Mouse (Mus musculus) cerebellum, adult 11-12 months (tissue): ENCODE measurements at regions not wholly inside any gene's neighbourhood (a gene's known extent, or its start where the extent isn't known, plus 50 kb on each side); places are given as distances from the start of the nearest gene placed in this dataset.
"Not testable (repeated sequence)": the region's sequence is repeated elsewhere in the genome, so short reads cannot be mapped to it uniquely, and the experiment has no call there.

ENCODE experiments used
- DNase-seq: peaks from one replicate; pipeline ENCODE4 v3.0.0; 2022

GRCm38 (mm10) chr8:103693531-103693930 is 407.9 kb upstream of the Cdh5 start:
- DNase-seq, result no peak

DNA sequence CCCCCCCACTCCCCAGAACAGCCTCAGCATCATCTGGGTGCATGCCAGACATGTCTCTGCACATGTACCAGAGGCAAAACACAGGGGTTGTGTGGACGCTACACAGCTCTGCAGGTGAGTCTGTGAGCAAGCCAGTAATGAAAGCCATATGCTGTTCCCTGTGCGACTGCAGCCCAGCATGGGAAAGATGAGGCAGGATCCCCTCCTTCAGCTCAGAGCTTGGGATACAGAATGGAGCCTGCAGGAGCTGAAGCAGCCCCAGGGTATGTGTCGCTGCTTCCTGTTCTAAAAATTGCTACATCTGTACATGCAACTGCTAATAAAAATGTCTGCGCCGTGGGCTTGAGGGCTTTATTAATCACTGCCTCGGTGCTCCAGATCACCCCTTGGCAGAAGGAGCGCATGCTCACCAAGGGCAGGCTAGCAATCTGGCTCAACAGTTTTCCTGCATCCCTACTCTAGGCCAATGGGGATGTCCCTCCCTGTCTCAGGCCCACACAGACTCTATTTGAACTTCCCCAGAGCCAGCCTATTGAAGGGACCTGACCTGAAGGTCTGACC is 407.0 kb upstream of the Cdh5 start:
- no peak for DNase-seq

DNA sequence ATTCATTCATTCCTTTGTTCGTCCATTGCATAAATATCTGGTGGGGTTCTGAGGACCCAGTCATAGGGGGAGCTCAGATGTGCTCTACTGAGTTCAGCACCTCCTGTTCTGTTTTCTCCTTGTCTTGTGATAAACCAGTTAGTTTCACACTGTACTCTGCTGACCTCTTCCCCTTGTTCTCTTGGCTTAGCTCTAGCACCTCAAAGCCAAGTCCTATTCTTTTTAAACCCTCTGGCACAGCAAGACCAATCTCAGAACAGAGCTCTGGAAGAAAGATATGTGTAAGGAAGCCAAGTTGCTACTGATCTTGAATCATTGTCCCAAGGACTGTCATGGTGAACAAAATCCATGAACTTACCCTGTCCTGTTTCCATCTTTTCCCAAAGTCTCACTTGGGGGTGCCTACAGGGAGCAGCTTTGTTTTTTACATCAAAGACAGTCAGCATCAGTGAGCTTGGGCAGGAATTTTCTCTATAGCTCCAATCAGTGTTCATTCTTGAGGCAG is 402.4 kb upstream of the Cdh5 start:
- DNase-seq, result no peak

DNA sequence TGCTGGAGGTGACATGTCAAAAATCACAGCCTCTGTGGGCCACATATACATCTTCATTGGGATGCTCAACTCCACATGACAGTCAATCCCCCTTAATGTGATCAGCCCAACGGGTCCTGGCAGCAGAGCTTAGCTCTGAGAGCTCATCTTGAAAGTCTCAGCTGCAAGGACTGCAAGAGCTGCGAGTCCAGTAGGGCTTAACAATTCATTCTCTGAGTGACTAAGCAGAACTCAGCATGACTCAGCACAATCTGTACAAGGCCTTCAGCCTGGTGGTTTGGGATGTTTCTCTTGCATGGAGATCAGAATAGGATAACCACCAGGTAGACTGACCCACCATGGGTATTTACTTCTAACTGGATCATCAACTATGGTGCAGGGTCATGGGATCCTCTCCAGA is 399.2 kb upstream of the Cdh5 start:
- DNase-seq, result no peak

DNA sequence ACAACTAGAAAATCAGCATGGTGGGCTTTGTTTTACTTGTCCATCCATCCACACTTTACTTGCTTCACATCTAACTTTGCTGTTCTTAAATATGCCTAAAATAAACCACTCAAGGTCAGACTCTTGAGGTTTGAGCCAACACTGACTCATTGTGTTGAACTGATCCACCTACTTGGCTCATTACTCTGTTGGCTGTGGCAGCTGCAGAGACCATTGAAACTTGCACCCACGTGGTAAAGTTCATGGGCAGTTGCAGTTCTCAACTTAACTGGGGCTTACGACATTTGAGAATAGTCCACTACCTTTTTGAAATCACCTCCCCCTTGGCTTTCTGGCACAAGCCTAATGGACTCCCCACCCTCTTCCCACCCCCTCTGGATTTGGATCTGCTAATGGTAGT is 395.3 kb upstream of the Cdh5 start:
- DNase-seq, result no peak

- not testable (repeated sequence) for DNase-seq
Measured at GRCm38 (mm10) chr8:103710871-103711270, 390.6 kb upstream of the Cdh5 start.

GRCm38 (mm10) chr8:103717723-103718122 is 383.7 kb upstream of the Cdh5 start:
- DNase-seq, result no peak

DNA sequence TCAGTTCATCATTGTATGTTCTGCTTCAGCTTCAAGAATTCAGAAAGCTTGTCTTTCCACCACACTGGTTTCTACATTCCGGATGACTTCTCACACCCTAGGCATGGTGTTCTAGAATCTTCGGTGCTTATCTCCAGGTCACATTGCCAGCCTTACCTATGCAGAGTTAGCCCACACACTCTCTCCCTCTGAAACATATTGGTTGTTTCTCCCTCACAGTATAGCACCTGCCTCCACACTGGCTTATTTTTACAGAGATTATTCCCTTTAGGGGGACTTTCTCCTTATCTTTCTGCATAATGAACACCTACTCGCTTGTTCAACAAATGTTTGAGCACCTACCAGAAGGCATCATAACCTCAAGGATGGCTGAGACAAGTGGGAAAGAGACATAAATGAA is 368.0 kb upstream of the Cdh5 start:
- no peak for DNase-seq

- no peak for DNase-seq
Measured at GRCm38 (mm10) chr8:103738330-103738729, 363.1 kb upstream of the Cdh5 start.

DNA sequence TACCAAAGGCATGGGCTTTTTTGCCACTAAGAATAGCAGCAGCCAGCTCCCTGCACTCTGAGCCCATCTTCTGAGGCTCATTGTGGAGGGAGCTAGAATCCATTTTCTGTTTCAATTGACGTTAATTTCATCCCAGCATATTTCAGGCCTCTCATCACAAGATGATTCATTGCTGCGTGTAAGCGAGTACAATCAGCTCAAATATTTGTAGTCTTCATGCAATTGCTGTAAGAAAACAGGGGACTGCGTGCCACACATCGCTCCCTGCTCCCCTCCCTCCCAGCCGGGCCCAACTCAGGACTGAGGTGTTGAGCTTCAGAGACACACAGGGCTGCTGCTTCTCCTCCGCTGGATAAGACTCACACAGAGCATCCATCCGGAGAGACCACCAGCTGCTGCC is 360.0 kb upstream of the Cdh5 start:
- DNase-seq, result no peak

- no peak for DNase-seq
Measured at GRCm38 (mm10) chr8:103748734-103749133, 352.7 kb upstream of the Cdh5 start.

DNA sequence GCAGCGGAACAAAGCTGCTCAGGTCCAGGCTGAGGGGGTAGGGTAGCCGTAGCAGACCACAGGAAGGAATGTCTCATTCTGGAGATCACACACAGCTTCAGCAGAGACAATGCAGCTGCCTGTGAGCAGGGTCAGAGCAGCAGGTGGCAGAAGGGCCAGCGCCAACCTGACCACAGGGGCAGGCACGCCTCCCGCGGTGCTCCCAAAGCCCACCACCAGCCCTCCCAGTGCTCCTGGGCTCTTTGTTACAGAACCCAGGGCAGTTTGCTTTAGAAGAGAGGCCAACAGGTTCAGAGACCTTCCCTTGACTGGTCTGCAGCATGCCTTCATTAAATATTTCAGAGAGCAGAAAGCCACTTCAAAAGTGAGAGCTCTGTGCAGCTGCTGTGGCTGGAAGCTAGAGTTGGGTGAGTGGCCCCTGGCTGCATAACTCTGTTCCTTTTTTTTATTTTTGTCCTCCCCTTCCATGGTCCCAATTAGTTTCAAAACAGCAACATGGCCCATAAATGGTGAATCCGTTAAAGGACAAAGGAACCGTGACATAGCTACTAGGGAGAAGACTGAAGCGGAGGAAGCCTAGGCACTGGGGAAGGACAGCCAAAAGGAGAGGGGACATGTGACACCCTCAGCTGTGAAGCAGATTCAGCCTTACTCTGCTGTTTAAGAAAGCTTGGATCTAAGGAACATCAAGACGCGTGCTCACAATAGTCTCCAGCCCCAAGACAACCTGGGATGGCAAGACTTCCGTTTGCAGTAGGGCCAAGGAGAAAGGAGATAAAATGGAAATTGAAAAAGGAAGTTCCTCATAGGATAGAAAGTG is 350.9 kb upstream of the Cdh5 start:
- no peak for DNase-seq

DNA sequence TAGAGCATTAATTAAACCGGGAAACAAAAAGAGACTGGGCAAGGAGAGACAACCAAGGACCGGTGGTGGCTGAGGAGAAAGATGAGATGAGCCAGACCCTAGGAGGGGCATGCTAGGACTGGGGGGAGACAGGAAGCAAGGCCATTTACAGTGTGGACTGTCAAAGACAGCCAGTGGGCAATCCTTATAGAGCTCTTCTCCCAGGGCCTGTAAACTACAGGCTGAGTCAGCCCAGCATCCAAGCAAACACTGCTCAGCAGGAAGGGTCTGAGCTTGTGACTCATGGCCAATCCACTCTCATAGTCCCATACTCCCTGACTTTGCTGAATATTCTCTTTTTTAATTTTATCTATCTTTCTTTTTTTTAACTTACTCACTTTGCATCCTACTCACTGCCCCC is 350.3 kb upstream of the Cdh5 start:
- no peak for DNase-seq

- no peak for DNase-seq
Measured at GRCm38 (mm10) chr8:103763821-103764220, 337.6 kb upstream of the Cdh5 start.

GRCm38 (mm10) chr8:103779658-103780057 is 321.8 kb upstream of the Cdh5 start:
- DNase-seq, result no peak

DNA sequence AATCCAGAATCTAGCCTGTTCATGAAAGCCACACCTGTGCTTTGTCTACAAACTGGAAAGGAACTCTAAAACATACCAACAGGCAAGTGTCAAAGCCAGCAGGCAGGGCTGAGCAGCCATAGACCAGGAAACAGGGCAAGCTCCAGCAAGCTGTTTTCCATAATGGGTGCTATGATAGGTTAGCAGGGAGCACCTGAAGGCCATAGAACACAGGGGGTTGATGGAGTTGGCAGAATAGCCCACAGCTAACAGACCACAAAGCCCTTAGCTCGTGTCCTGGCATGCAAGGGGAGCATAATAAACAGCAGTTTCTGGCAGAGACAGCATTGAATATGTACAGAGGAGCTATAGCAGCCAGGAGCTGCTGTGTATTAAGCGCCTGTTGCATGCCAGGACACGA is 313.1 kb upstream of the Cdh5 start:
- DNase-seq, result no peak

DNA sequence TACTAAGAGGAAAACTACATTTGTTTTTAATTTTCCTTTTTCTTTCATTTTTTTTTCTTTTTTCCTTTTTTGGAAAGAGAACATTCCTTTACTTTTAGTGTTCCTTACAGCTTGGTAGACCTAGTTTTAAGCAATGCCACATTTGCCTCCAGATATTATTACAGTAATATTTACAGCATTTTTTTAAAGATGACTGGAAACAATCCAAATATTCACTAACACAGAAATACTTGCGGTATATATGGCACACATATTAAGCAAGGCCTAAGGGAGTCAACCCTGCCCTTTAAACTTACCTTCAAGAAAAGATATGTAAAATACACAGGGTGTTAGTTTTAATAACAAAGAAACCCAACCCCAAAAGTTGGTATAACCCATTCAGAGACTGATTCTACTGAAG is 308.1 kb upstream of the Cdh5 start:
- DNase-seq, result no peak

DNA sequence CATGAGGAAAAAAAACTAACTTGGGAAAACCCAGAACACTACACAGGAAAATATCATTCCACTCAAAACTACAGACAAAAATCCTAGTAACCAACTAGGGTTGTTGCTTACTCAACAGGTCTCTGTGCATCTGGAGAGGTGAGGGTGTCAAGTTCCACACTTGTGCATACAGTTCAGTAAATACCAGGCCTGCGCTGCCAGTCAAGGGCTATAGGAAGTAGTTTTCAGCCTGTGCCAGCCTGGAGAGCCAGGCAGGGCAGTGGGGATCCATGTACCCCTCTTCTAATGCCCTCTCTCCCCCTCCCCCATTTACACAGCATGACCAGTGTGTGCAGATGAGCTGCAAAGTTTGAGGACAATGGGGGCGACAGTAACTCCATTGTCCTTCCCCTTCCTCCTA is 302.8 kb upstream of the Cdh5 start:
- not testable (repeated sequence) for DNase-seq

DNA sequence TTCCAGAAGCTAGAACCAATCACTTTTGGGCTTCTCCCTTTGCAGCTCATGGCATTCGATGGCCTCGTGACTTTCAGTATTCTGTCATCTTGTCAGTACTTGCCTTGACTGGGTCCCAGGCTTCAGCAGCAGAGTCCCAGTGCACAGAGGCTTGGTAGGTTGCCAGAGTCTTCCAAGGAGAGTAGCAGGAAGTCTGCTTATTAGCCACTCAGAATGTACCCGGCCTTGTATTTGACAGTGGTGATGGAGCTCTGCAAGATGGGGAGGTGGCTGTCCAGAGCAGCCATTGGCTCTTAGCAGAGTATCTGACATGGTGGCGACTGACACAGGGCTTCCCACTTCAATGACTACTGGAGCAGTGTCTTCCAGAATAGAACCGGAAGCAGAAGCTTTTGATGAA is 293.3 kb upstream of the Cdh5 start:
- no peak for DNase-seq

- DNase-seq, result no peak
Measured at GRCm38 (mm10) chr8:103808580-103808979, 292.8 kb upstream of the Cdh5 start.

DNA sequence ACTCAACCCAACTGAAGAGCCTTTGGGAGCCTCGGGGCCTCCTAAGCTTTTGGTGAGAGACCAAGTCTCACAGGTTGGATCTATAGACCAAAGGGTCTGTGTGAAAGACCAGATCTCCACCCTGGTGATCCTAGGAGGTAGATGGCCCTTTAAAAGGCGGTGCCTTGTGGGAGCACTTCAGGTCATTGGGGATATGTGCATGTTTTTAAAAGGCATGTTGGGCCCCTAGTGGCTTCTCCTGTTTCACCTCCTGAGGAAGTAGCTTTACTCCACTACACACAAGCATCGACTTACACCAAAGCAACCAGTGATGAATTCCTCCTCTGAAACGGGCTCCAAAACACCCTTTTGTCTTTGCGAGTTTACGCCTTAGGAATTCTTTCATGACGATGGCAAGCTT is 292.3 kb upstream of the Cdh5 start:
- no peak for DNase-seq

DNA sequence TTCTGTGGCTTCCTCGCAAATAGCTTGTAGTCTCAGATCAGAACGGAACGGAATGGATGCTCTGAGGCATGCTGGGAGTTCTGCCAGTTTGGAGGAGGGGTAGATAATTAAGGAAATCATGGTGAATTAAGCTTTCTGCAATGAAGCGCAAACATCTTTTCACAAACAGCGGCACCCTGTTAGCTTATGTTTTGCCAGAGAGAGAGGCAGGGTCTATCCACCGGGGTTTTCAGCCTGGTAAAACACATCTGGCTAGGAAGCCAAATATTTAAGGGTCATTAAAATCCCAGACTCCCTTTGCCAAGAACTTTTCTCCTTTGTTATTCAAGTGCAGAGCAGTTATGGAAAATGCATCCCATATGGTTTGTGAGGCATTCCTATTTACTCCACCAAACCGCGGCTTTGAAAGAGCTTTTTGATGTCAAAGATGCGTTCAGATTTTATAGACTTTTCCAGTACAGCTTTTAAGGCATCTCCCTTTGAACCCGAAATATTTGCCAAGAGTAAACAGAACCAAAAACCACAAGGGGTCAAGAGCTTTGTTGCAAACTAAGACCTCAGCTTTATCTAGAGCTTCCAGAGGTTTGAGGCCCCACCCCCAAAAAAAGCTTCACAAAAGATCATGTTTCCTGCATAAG is 287.4 kb upstream of the Cdh5 start:
- DNase-seq, result no peak

- no peak for DNase-seq
Measured at GRCm38 (mm10) chr8:103816101-103816894, 285.1 kb upstream of the Cdh5 start.
